Mouse (Mus musculus): ENCODE results near the gene Gpr135.

- TF ChIP-seq CTCF (conservative IDR thresholded peaks at IDR 0.05; ENCODE audit: low read length) (no peak), NANOG (IDR thresholded peaks at IDR 0.05; ENCODE audit: borderline replicate concordance, low read length) (no peak)
These were observed 50.6 kb downstream of the Gpr135 start for GRCm38 (mm10) chr12:72020285-72020684.
